Mouse (Mus musculus): ENCODE data around the gene Eif1ad. TPM values are rescaled to one million over a fixed set of nuclear protein-coding genes. Genes with fewer than 3 reads are reported as not detected.
"Not testable (repeated sequence)": the region's sequence is repeated elsewhere in the genome, so short reads cannot be mapped to it uniquely, and the experiment has no call there.

Eif1ad gene
- polyA plus RNA-seq, 1 experiment from 2014 or later, result 62.7 TPM

DNA sequence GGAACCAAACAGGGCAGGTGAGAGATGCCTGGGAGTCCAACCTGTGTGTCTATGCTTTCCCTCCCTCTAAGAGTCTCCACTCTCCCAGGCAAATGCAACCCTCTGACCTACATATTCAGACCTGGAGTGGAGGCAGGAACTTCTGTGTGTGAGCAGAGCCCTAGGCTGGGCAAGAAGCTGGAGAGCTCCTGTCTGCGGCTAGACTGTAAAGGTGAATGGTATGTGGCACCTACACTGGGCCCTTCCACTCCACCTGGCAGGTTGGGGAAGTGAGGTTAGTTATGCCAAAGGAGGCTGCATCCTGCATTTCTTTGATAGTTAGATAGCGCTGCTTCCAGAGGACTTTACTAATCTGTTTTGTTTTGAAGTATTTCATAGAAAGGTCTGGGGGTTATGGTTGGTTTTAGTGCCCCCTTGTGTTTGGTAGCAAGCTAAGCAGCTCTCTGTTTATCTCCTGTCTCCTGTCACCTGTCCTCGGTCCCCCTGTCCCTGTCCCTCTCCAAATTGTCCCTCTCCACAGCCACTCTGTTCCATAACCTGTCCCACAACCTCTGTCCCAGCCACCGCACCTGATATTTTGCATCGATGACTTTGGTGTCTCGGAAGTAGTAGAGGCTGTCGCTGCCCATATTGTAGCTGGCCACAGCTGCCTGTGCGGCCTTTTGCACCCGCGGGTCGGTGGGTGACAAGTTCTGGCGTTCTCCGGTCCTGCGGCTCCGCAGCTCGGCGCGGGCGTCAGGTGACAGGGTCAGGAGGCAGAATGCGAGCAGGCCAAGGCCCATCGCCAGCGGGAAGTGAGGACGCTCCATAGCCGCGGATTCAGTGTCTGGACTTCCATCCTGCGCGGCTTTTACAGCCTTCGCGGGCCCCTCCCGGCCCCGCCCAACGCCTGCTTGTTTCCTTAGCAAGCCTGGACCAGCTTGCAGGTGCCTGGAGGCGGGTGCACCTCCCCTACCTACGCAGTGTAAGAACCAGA, 17.7 kb upstream of the Eif1ad start:
- H3K9me3 ChIP-seq (ENCODE audit: control insufficient read depth, low read length), result no peaks in the 10 kb centered on the region
- H3K9ac ChIP-seq (ENCODE audit: low read depth, low read length), result peak overlapping the region; percentile 66
- H3K27ac ChIP-seq (ENCODE audit: low read length), result no peak overlapping the region
- WGBS, result 4% methylated on average over 34 of the region's 34 CpGs
- peaks cover 8% of the 10 kb centered on the region; the same call in 1 of the 2 replicates for H3K4me1 ChIP-seq (ENCODE audit: control insufficient read depth, insufficient read depth, low read length)
- H3K4me2 ChIP-seq (ENCODE audit: low read depth, low read length), result peak overlapping the region; percentile 80
- peak overlapping the region; percentile 49 for H3K4me3 ChIP-seq (ENCODE audit: low read length)
- no peaks in the 10 kb centered on the region for H3K36me3 ChIP-seq (ENCODE audit: control insufficient read depth, insufficient read depth, low read length)
- H3K27me3 ChIP-seq (replicated peaks; ENCODE audit: control insufficient read depth, insufficient read depth, low read length), result no peaks in the 10 kb centered on the region
- peak; percentile 85 for ATAC-seq

DNA sequence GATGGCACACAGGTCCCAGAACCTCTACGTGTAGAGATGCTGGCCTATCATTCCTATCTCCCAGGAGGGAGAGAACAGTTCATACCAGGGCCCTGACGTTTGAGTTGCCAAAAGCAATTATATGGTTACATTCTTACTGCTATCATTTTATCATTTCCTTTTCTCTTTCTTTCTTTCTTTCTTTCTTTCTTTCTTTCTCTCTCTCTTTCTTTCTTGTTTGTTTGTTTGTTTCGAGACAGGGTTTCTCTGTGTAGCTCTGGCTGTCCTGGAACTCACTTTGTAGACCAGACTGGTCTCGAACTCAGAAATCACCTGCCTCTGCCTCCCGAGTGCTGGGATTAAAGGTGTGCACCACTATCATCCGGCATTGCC, 17.1 kb upstream of the Eif1ad start, which contains the start of gene Cst6:
TSS of gene Cst6 (minus strand) at position 73 of the 372 bp plus-strand sequence.
- H3K27me3 ChIP-seq (replicated peaks; ENCODE audit: control insufficient read depth, insufficient read depth, low read length); H3K27ac ChIP-seq (ENCODE audit: low read length); ATAC-seq; H3K9me3 ChIP-seq (ENCODE audit: control insufficient read depth, low read length); H3K36me3 ChIP-seq (ENCODE audit: control insufficient read depth, insufficient read depth, low read length); H3K4me1 ChIP-seq (ENCODE audit: control insufficient read depth, insufficient read depth, low read length): not testable (repeated sequence)
- Histone ChIP-seq H3K9ac (ENCODE audit: low read depth, low read length) (peak within 1 kb of the TSS; percentile 66), H3K4me2 (ENCODE audit: low read depth, low read length) (peak within 1 kb of the TSS; percentile 80), H3K4me3 (ENCODE audit: low read length) (peak within 1 kb of the TSS; percentile 49)
- 59% methylated on average over 6 of the region's 6 CpGs for WGBS

DNA sequence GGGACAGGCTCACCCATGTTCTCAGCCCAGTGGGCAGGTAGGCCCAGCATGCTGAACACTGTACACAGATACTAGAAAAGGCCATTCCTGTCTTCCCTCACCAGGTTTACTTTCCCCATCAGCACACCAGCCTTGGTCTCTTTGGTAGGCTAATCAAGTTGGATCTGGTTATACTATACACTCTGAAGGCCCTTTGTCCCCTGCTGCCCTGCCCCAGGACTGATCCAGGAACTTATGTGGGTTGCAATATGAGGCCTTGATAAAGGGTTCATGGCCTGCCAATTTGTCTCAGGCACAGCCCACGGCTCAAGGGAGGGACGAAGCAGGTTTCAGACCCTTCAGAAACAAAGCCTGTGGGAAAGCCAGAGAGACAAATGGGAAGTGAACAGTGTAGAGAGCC, 12.9 kb upstream of the Eif1ad start:
- WGBS, result 80% methylated on average over 2 of the region's 2 CpGs

DNA sequence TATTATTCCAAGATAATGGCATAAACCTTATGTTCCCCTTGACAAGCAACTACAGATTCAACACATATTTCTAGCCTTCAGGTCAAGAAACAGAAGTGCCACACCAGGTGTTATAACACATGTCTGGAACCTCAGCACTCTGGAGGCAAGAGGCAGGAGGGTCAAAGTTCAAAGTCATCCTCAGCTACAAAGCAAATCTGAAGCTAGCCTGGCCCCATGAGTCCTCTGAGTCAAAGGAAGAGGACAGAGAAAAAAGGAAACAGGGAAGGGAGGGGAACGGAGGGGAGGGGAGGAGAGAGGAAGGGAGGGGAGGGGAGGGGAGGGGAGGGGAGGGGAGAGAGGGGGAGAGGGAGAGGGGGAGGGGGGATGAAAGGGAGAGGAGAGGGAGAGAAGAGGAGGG, 10.5 kb upstream of the Eif1ad start:
- peak; percentile 79 for ATAC-seq
- Histone ChIP-seq H3K27me3 (replicated peaks; ENCODE audit: control insufficient read depth, insufficient read depth, low read length) (no peaks in the 10 kb centered on the region), H3K4me1 (ENCODE audit: control insufficient read depth, insufficient read depth, low read length) (0 out of 2 replicates have a peak, but pooled peaks cover 7% of the 10 kb centered on the region), H3K4me3 (ENCODE audit: low read length) (no peak overlapping the region), H3K9me3 (ENCODE audit: control insufficient read depth, low read length) (no peaks in the 10 kb centered on the region), H3K36me3 (ENCODE audit: control insufficient read depth, insufficient read depth, low read length) (no peaks in the 10 kb centered on the region), H3K27ac (ENCODE audit: low read length) (peak overlapping the region; percentile 35; the same call in 1 of the 2 replicates), H3K9ac (ENCODE audit: low read depth, low read length) (no peak overlapping the region), H3K4me2 (ENCODE audit: low read depth, low read length) (no peak overlapping the region)
- no CpG with 5 or more reads among the region's 1 CpGs for WGBS

More for the DNA sequence above, 12.9 kb upstream of the Eif1ad start:
- Histone ChIP-seq H3K4me2 (ENCODE audit: low read depth, low read length) (no peak overlapping the region), H3K9me3 (ENCODE audit: control insufficient read depth, low read length) (no peaks in the 10 kb centered on the region), H3K27ac (ENCODE audit: low read length) (peak overlapping the region; percentile 69), H3K27me3 (replicated peaks; ENCODE audit: control insufficient read depth, insufficient read depth, low read length) (no peaks in the 10 kb centered on the region), H3K9ac (ENCODE audit: low read depth, low read length) (no peak overlapping the region), H3K36me3 (ENCODE audit: control insufficient read depth, insufficient read depth, low read length) (no peaks in the 10 kb centered on the region), H3K4me3 (ENCODE audit: low read length) (no peak overlapping the region), H3K4me1 (ENCODE audit: control insufficient read depth, insufficient read depth, low read length) (peaks cover 9% of the 10 kb centered on the region; the same call in 1 of the 2 replicates)
- peak; percentile 75 for ATAC-seq

DNA sequence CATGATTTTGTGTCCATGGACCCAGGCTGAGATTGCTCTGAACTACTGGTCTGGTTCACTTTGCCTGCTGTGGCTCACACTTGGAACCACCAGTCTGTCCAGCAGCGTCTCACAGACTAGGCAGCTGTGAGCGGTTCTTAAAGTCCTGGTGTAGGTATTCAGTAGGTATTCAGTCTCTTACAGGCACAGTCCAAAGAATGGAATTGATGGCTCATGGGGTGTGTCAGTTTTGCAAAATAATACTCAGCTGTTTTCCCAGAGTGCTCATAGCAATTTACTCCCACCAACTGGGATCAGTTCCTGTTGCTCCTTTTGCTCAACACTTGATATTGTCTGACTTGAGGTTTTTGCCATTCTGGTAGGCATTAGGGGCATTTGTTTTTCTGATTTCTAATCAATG, 4.4 kb upstream of the Eif1ad start:
- 82% methylated on average over 2 of the region's 2 CpGs for WGBS
- no peak for ATAC-seq

DNA sequence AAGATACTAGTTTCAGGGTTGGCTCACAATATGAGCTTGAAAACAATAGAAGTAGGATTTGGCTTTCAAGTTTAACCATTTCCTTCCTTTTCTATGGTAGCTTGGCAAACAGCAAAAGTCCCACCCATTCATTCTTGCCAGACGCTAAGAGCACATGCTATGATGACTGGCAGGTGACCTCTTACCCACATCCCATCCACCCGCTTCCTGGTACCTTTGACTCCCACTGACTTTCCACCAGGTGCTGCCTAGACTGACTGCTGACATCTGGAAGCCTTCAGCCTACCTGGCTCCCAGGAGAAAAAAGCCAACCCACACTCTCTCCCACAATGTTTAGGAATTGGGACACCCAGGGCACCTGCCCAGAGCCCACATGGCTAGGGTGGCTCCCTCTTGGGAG, 2.4 kb upstream of the Eif1ad start:
- peaks cover 3% of the 10 kb centered on the region; the same call in 1 of the 2 replicates for H3K36me3 ChIP-seq (ENCODE audit: control insufficient read depth, insufficient read depth, low read length)

More for the DNA sequence above, 4.4 kb upstream of the Eif1ad start:
- no peak overlapping the region for H3K4me3 ChIP-seq (ENCODE audit: low read length)
- H3K27me3 ChIP-seq (replicated peaks; ENCODE audit: control insufficient read depth, insufficient read depth, low read length), result no peaks in the 10 kb centered on the region
- H3K4me2 ChIP-seq (ENCODE audit: low read depth, low read length), result no peak overlapping the region
- peaks cover 3% of the 10 kb centered on the region; the same call in 1 of the 2 replicates for H3K36me3 ChIP-seq (ENCODE audit: control insufficient read depth, insufficient read depth, low read length)
- peaks cover 5% of the 10 kb centered on the region for H3K4me1 ChIP-seq (ENCODE audit: control insufficient read depth, insufficient read depth, low read length)
- no peak overlapping the region for H3K27ac ChIP-seq (ENCODE audit: low read length)
- no peak overlapping the region for H3K9ac ChIP-seq (ENCODE audit: low read depth, low read length)
- H3K9me3 ChIP-seq (ENCODE audit: control insufficient read depth, low read length), result no peaks in the 10 kb centered on the region

DNA sequence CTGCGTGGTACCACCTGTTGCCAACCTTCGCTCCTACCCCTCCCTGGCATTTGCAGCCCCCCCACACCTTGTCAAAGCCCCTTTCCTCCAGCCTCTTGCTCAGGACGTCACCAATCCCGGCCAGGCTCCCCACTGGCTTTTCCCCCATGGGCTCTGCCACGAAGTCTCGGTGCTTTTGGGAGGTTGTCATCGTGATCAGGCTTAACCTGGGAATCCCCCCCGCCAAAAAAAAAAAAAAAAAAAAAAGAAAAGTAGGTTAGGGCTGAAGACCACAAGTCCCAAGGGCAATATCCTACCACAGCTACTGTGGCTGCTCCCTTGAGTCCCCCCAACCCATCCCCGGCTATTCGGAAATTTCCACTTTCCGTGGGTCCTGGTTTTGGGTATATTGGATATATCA, 790 bp upstream of the Eif1ad start:
- WGBS, result 16% methylated on average over 11 of the region's 11 CpGs
- Histone ChIP-seq H3K27me3 (replicated peaks; ENCODE audit: control insufficient read depth, insufficient read depth, low read length) (no peaks in the 10 kb centered on the region), H3K9me3 (ENCODE audit: control insufficient read depth, low read length) (no peaks in the 10 kb centered on the region), H3K27ac (ENCODE audit: low read length) (peak overlapping the region; percentile 96; the same call in 1 of the 2 replicates), H3K4me2 (ENCODE audit: low read depth, low read length) (peak overlapping the region; percentile 84), H3K9ac (ENCODE audit: low read depth, low read length) (peak overlapping the region; percentile 93), H3K4me3 (ENCODE audit: low read length) (peak overlapping the region; percentile 96), H3K36me3 (ENCODE audit: control insufficient read depth, insufficient read depth, low read length) (peaks cover 12% of the 10 kb centered on the region; the same call in 1 of the 2 replicates), H3K4me1 (ENCODE audit: control insufficient read depth, insufficient read depth, low read length) (peaks cover 13% of the 10 kb centered on the region)
- ATAC-seq, result no peak

More for the DNA sequence above, 2.4 kb upstream of the Eif1ad start:
- WGBS, result 81% methylated on average over 2 of the region's 2 CpGs
- H3K27me3 ChIP-seq (replicated peaks; ENCODE audit: control insufficient read depth, insufficient read depth, low read length), result no peaks in the 10 kb centered on the region
- no peak overlapping the region for H3K9ac ChIP-seq (ENCODE audit: low read depth, low read length)
- no peak overlapping the region for H3K4me2 ChIP-seq (ENCODE audit: low read depth, low read length)
- peaks cover 13% of the 10 kb centered on the region for H3K4me1 ChIP-seq (ENCODE audit: control insufficient read depth, insufficient read depth, low read length)
- H3K4me3 ChIP-seq (ENCODE audit: low read length), result no peak overlapping the region
- no peak overlapping the region for H3K27ac ChIP-seq (ENCODE audit: low read length)
- H3K9me3 ChIP-seq (ENCODE audit: control insufficient read depth, low read length), result no peaks in the 10 kb centered on the region
- ATAC-seq, result no peak

DNA sequence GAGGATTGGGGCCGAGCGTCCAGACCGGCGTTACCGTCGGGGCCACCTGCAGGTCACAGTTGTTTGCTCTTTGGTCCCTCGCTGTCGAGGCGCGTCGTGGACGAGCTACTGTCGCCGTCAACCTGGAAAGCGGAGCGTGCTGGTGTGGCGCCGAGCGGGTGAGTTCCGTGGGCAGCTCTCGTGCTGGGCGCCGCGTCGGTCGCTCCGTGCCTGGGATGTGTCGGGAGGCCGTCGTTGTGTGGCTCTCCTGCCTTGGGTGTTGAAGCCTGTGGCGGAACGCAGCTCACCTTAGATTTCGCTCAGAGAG, 465 bp downstream of the Eif1ad start, which contains the start of gene Banf1:
TSS of gene Banf1 (minus strand) at position 116 of the 307 bp plus-strand sequence.
- peak within 1 kb of the TSS; percentile 93 for H3K9ac ChIP-seq (ENCODE audit: low read depth, low read length)
- H3K27me3 ChIP-seq (replicated peaks; ENCODE audit: control insufficient read depth, insufficient read depth, low read length), result no peaks in the 10 kb centered on the region
- under 1% methylated on average over 33 of the region's 33 CpGs for WGBS
- H3K27ac ChIP-seq (ENCODE audit: low read length), result peak within 1 kb of the TSS; percentile 96
- ATAC-seq, result peak; percentile 17; the same call in 1 of the 2 replicates
- H3K4me3 ChIP-seq (ENCODE audit: low read length), result peak within 1 kb of the TSS; percentile 96
- peaks cover 13% of the 10 kb centered on the region for H3K4me1 ChIP-seq (ENCODE audit: control insufficient read depth, insufficient read depth, low read length)
- peaks cover 12% of the 10 kb centered on the region for H3K36me3 ChIP-seq (ENCODE audit: control insufficient read depth, insufficient read depth, low read length)
- no peaks in the 10 kb centered on the region for H3K9me3 ChIP-seq (ENCODE audit: control insufficient read depth, low read length)
- peak within 1 kb of the TSS; percentile 84 for H3K4me2 ChIP-seq (ENCODE audit: low read depth, low read length)

DNA sequence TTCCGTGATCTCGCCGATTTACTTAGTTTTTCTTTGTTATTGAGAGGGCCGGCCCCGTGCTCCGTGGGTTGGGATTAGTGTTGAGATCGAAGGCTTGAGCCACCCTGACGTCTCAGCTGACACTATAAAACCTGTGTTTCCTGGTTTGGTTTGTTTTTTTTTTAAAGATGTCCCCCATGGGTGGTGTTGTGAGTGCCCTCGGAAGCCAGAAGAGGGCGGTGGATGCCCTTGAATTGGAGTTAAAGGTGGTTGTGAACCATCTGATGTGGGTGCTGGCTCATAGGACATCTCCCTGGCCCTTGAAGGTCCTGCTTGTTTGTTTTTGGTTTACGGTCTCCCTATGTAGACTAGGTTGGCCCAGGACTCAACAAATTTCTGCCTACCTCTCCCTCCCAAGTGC, 914 bp downstream of the Eif1ad start:
- WGBS, result 7% methylated on average over 11 of the region's 11 CpGs
- H3K9me3 ChIP-seq (ENCODE audit: control insufficient read depth, low read length), result no peaks in the 10 kb centered on the region

More for the DNA sequence above, 914 bp downstream of the Eif1ad start:
- peak overlapping the region; percentile 96 for H3K27ac ChIP-seq (ENCODE audit: low read length)
- peak overlapping the region; percentile 96 for H3K4me3 ChIP-seq (ENCODE audit: low read length)
- peak overlapping the region; percentile 84 for H3K4me2 ChIP-seq (ENCODE audit: low read depth, low read length)
- H3K27me3 ChIP-seq (replicated peaks; ENCODE audit: control insufficient read depth, insufficient read depth, low read length), result no peaks in the 10 kb centered on the region
- H3K36me3 ChIP-seq (ENCODE audit: control insufficient read depth, insufficient read depth, low read length), result peaks cover 15% of the 10 kb centered on the region
- no peak for ATAC-seq
- peaks cover 13% of the 10 kb centered on the region for H3K4me1 ChIP-seq (ENCODE audit: control insufficient read depth, insufficient read depth, low read length)
- peak overlapping the region; percentile 93 for H3K9ac ChIP-seq (ENCODE audit: low read depth, low read length)

All from intestine, embryonic 16.5 days (tissue).